Mouse (Mus musculus) stomach, postnatal 0 days (tissue): Measurements from ENCODE around the gene Tas1r2. TPM values are rescaled to one million over a fixed set of nuclear protein-coding genes. Genes with fewer than 3 reads are reported as not detected.

Experiments
- ATAC-seq: fragments of 200-750 bp; cut with Nextera tagmentation; 2 replicates; pipeline ENCODE4 v1.8.0; 2017; ENCODE audit not compliant: low FRiP score, low TSS enrichment
- DNase-seq: peaks from one replicate; pipeline ENCODE4 v3.0.0-alpha.2; 2016; ENCODE audit warnings: low spot score
- H3K27ac ChIP-seq: fragments of 300-500 bp; sonication (generic); replicated peaks from 2 replicates; pipeline ENCODE4 v1.5.1; 2014; ENCODE audit warnings: mild to moderate bottlenecking, control low read depth
- H3K27me3 ChIP-seq: fragments of 300-500 bp; sonication (generic); 2 replicates; pipeline ENCODE4 v1.6.1; 2014; ENCODE audit warnings: low read length; ENCODE audit not compliant: control insufficient read depth, insufficient read depth
- H3K36me3 ChIP-seq: fragments of 300-500 bp; sonication (generic); 2 replicates; pipeline ENCODE4 v1.6.1; 2014; ENCODE audit warnings: low read length, mixed read lengths; ENCODE audit not compliant: control insufficient read depth, insufficient read depth
- H3K4me1 ChIP-seq: fragments of 300-500 bp; sonication (generic); replicated peaks from 2 replicates; pipeline ENCODE4 v1.6.1; 2014; ENCODE audit warnings: antibody characterized with exemption; ENCODE audit not compliant: control insufficient read depth, insufficient read depth
- H3K4me2 ChIP-seq: fragments of 300-500 bp; sonication (generic); replicated peaks from 2 replicates; pipeline ENCODE4 v1.6.1; 2014; ENCODE audit warnings: low read depth, mild to moderate bottlenecking, control low read depth, moderate library complexity
- H3K4me3 ChIP-seq: fragments of 300-500 bp; sonication (generic); 2 replicates; pipeline ENCODE4 v1.5.1; 2014; ENCODE audit warnings: low read depth, low read length, control low read depth
- H3K9ac ChIP-seq: fragments of 300-500 bp; sonication (generic); 2 replicates; pipeline ENCODE4 v1.6.1; 2014; ENCODE audit warnings: mild to moderate bottlenecking, low read length, control low read depth, mixed read lengths
- H3K9me3 ChIP-seq: fragments of 300-500 bp; sonication (generic); 2 replicates; pipeline ENCODE4 v1.6.1; 2016; ENCODE audit warnings: low read length; ENCODE audit not compliant: control insufficient read depth
- CTCF ChIP-seq: IDR thresholded peaks from 2 replicates; pipeline ENCODE4 v1.5.1; 2016; ENCODE audit warnings: antibody characterized with exemption, low read depth, mild to moderate bottlenecking, moderate library complexity
- EP300 ChIP-seq: optimal IDR thresholded peaks from 2 replicates; pipeline ENCODE3; 2016; ENCODE audit warnings: antibody characterized with exemption
- WGBS: fragments of 180-500 bp; shearing (Covaris S2); extraction: QIAGEN DNeasy Blood & Tissue Kit; methylation state at CpG from one replicate; pipeline ENCODE4 v1.1.7; 2014; 5-methylcytosine and 5-hydroxymethylcytosine counted together
- polyA plus RNA-seq: library from polyadenylated mRNA; unstranded; fragments of >200 nt; fragmentation: Nextera tagmentation; extraction: Ambion mirVana; gene quantifications from 2 replicates; pipeline ENCODE4 v1.2.1, GENCODE M21; 2015

Gene Tas1r2
- polyA plus RNA-seq, 1 experiment from 2014 or later = not detected

- Histone ChIP-seq H3K4me2 (no peak overlapping the region), H3K9ac (no peak overlapping the region), H3K9me3 (no peaks in the 10 kb centered on the region), H3K36me3 (no peaks in the 10 kb centered on the region; the same call in 1 of the 2 replicates), H3K27me3 (no peaks in the 10 kb centered on the region), H3K4me3 (no peak overlapping the region), H3K4me1 (no peaks in the 10 kb centered on the region), H3K27ac (no peak overlapping the region)
- DNase-seq (no peak), ATAC-seq (no peak)
- WGBS = 73% methylated on average over 7 of the region's 7 CpGs
- TF ChIP-seq EP300 = no peak
- no peak for TF ChIP-seq CTCF
These were observed 21.6 kb upstream of the Tas1r2 start for GRCm38 (mm10) chr4:139631569-139632253.

DNA sequence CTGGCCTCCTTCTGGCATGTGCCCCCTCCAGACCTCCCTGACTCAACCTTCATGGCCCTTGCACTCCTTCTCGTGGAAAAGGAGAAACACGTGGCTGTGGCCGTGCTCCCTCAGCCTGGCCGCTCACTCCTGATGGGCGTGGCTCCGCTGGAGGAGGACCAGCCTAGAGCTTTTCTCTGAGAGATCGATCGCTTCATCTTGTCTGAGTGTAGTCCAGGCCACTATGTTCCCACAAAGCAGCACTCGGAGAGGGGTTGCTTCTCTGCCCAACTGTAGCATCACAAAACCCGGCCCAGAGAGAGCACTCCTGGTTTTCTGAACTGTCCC, 21.1 kb upstream of the Tas1r2 start:
- H3K27me3 ChIP-seq = no peaks in the 10 kb centered on the region

GRCm38 (mm10) chr4:139636373-139636772, 17.0 kb upstream of the Tas1r2 start:
- Histone ChIP-seq H3K4me1 (no peaks in the 10 kb centered on the region), H3K9ac (no peak overlapping the region), H3K27ac (no peak overlapping the region), H3K4me2 (no peak overlapping the region), H3K9me3 (no peaks in the 10 kb centered on the region), H3K36me3 (no peaks in the 10 kb centered on the region; the same call in 1 of the 2 replicates), H3K27me3 (no peaks in the 10 kb centered on the region), H3K4me3 (no peak overlapping the region)
- TF ChIP-seq CTCF (peak; percentile 98), EP300 (no peak)
- no peak for ATAC-seq
- 34% methylated on average over 7 of the region's 7 CpGs for WGBS
- peak; percentile 73 for DNase-seq

More for the DNA sequence above, 21.1 kb upstream of the Tas1r2 start:
- Histone ChIP-seq H3K9ac (no peak overlapping the region), H3K27ac (no peak overlapping the region), H3K4me2 (no peak overlapping the region), H3K4me1 (no peaks in the 10 kb centered on the region), H3K9me3 (no peaks in the 10 kb centered on the region), H3K4me3 (no peak overlapping the region), H3K36me3 (no peaks in the 10 kb centered on the region; the same call in 1 of the 2 replicates)
- ATAC-seq (no peak), DNase-seq (no peak)
- 65% methylated on average over 10 of the region's 10 CpGs for WGBS
- no peak for TF ChIP-seq CTCF
- no peak for TF ChIP-seq EP300

DNA sequence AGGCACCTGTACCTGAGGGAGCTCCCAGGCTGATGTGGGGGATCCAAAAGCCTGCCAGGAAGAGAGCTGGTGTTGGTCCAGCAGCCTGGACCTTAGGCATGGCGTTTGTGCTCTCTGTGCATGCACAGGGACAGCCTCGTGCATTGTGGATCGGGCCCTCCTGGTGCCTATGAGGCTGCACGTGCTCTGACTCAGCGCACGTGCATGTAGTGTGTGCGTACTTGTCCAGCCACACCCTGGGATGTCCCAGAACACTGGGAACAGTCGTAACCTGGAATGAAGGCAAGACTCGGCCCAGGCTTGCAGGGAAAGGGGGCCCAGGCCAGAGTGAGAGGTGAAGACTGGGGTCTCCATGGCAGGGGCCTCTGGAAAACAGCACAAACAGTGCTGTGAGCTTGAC, 15.5 kb upstream of the Tas1r2 start:
- H3K9me3 ChIP-seq = no peaks in the 10 kb centered on the region
- H3K4me2 ChIP-seq = no peak overlapping the region
- H3K27ac ChIP-seq = no peak overlapping the region
- H3K4me1 ChIP-seq = 0 out of 2 replicates have a peak, but pooled peaks cover 4% of the 10 kb centered on the region
- H3K27me3 ChIP-seq = no peaks in the 10 kb centered on the region
- no peaks in the 10 kb centered on the region; the same call in 1 of the 2 replicates for H3K36me3 ChIP-seq
- H3K9ac ChIP-seq = no peak overlapping the region
- DNase-seq (peak; percentile 71), ATAC-seq (peak; percentile 79)
- TF ChIP-seq CTCF = no peak
- TF ChIP-seq EP300 = no peak
- WGBS = 58% methylated on average over 9 of the region's 9 CpGs
- no peak overlapping the region for H3K4me3 ChIP-seq

- Histone ChIP-seq H3K27ac (no peak overlapping the region), H3K9ac (no peak overlapping the region), H3K4me1 (0 out of 2 replicates have a peak, but pooled peaks cover 4% of the 10 kb centered on the region), H3K27me3 (no peaks in the 10 kb centered on the region), H3K4me2 (no peak overlapping the region), H3K4me3 (no peak overlapping the region), H3K36me3 (no peaks in the 10 kb centered on the region; the same call in 1 of the 2 replicates), H3K9me3 (no peaks in the 10 kb centered on the region)
- 93% methylated on average over 16 of the region's 16 CpGs for WGBS
- TF ChIP-seq CTCF = no peak
- TF ChIP-seq EP300 = no peak
- no peak for DNase-seq
- ATAC-seq = no peak
These were observed 15.0 kb upstream of the Tas1r2 start for GRCm38 (mm10) chr4:139638356-139638755.

- DNase-seq (no peak), ATAC-seq (no peak)
- no peak overlapping the region for H3K4me2 ChIP-seq
- H3K36me3 ChIP-seq = peaks cover 2% of the 10 kb centered on the region; the same call in 1 of the 2 replicates
- no peaks in the 10 kb centered on the region for H3K27me3 ChIP-seq
- TF ChIP-seq EP300 (no peak), CTCF (no peak)
- 0 out of 2 replicates have a peak, but pooled peaks cover 4% of the 10 kb centered on the region for H3K4me1 ChIP-seq
- H3K9ac ChIP-seq = no peak overlapping the region
- no peaks in the 10 kb centered on the region for H3K9me3 ChIP-seq
- no peak overlapping the region for H3K27ac ChIP-seq
- no peak overlapping the region for H3K4me3 ChIP-seq
- WGBS = 70% methylated on average over 12 of the region's 12 CpGs
These were observed 13.5 kb upstream of the Tas1r2 start for GRCm38 (mm10) chr4:139639801-139640200.
